ENCODE assay signal across 24 mouse cellular contexts in genomic region chr19:59066670-59067069, GRCm38 (mm10). TPM values are rescaled to one million over a fixed set of nuclear protein-coding genes. Genes with fewer than 3 reads are reported as not detected.
DNase-seq lines count a peak whose midpoint lies in the region; ATAC-seq and TF ChIP-seq lines count a peak whose summit lies in the region.
"Had no signal": no experiment of that assay in that cellular context is flagged by ENCODE, and none has a peak within 500 bp of the region (broad histone marks: within the 10 kb centered on the region; RNA-seq: fewer than 3 reads in every experiment).

No protein-coding gene starts in this region.

- no peak for TF ChIP-seq POLR2A in liver, adult 2 months (IDR thresholded peaks at IDR 0.05; ENCODE audit: extremely low read depth, insufficient read depth, low read length)

- WGBS in liver, adult 2 months = 31% methylated on average over 2 of the region's 2 CpGs
- WGBS in midbrain, embryonic 11.5 days = 90% methylated on average over 2 of the region's 2 CpGs
- WGBS in midbrain, embryonic 16.5 days = 87% methylated on average over 2 of the region's 2 CpGs

- H3K9ac ChIP-seq in liver, adult 2 months (ENCODE audit: low read depth, low read length) = no peak overlapping the region
- H3K9ac ChIP-seq in midbrain, embryonic 11.5 days (ENCODE audit: low read length) = no peak overlapping the region
- no peak overlapping the region for H3K9ac ChIP-seq in midbrain, embryonic 16.5 days (ENCODE audit: low read depth, low read length)
- H3K9ac ChIP-seq: forebrain, embryonic 15.5 days; hindbrain, embryonic 15.5 days; limb, embryonic 12.5 days; liver, embryonic 13.5 days; lung, embryonic 15.5 days; midbrain, embryonic 12.5 days; neural tube, embryonic 13.5 days had no signal

- H3K36me3 ChIP-seq in liver, adult 2 months (ENCODE audit: control insufficient read depth, insufficient read depth, low read length) = no peaks in the 10 kb centered on the region
- no peaks in the 10 kb centered on the region for H3K36me3 ChIP-seq in midbrain, embryonic 11.5 days (ENCODE audit: control insufficient read depth, insufficient read depth, low read length)
- H3K36me3 ChIP-seq in midbrain, embryonic 16.5 days (ENCODE audit: control insufficient read depth, insufficient read depth, low read length) = no peaks in the 10 kb centered on the region
- H3K36me3 ChIP-seq: forebrain, embryonic 15.5 days; G1E; hindbrain, embryonic 10.5 days; hindbrain, embryonic 15.5 days; limb, embryonic 12.5 days; liver, embryonic 13.5 days; lung, embryonic 15.5 days; midbrain, embryonic 12.5 days; neural tube, embryonic 13.5 days had no signal

- peak overlapping the region; percentile 17; the same call in 1 of the 2 replicates for H3K27ac ChIP-seq in gastrocnemius, adult 2 months
- H3K27ac ChIP-seq in liver, adult 2 months (replicated peaks; ENCODE audit: insufficient read depth, low read depth, low read length) = peak overlapping the region; percentile 52
- no peak overlapping the region for H3K27ac ChIP-seq in midbrain, embryonic 11.5 days (ENCODE audit: low read depth, low read length)
- no peak overlapping the region for H3K27ac ChIP-seq in midbrain, embryonic 16.5 days (ENCODE audit: low read length)
- H3K27ac ChIP-seq: hindbrain, embryonic 10.5 days; hindbrain, embryonic 15.5 days; left cerebral cortex, adult 2 months; limb, embryonic 12.5 days; liver, embryonic 13.5 days; lung, embryonic 15.5 days; midbrain, embryonic 12.5 days; neural tube, embryonic 13.5 days had no signal

- peaks cover 37% of the 10 kb centered on the region for H3K4me1 ChIP-seq in liver, adult 2 months (ENCODE audit: control insufficient read depth, insufficient read depth, low read length)
- no peaks in the 10 kb centered on the region for H3K4me1 ChIP-seq in midbrain, embryonic 11.5 days (ENCODE audit: control insufficient read depth, insufficient read depth, low read length)
- H3K4me1 ChIP-seq in midbrain, embryonic 16.5 days (ENCODE audit: control insufficient read depth, insufficient read depth, low read length) = no peaks in the 10 kb centered on the region
- H3K4me1 ChIP-seq: hindbrain, embryonic 10.5 days; hindbrain, embryonic 15.5 days; limb, embryonic 12.5 days; liver, embryonic 13.5 days; lung, embryonic 15.5 days; midbrain, embryonic 12.5 days had no signal

- no peaks in the 10 kb centered on the region for H3K9me3 ChIP-seq in midbrain, embryonic 11.5 days (ENCODE audit: control insufficient read depth, low read length)
- H3K9me3 ChIP-seq in midbrain, embryonic 16.5 days (replicated peaks; ENCODE audit: control insufficient read depth, low read length, poor library complexity, severe bottlenecking) = no peaks in the 10 kb centered on the region
- H3K9me3 ChIP-seq: forebrain, embryonic 15.5 days; G1E; hindbrain, embryonic 10.5 days; hindbrain, embryonic 15.5 days; liver, embryonic 13.5 days; lung, embryonic 15.5 days; midbrain, embryonic 12.5 days; neural tube, embryonic 13.5 days had no signal

- no peaks in the 10 kb centered on the region for H3K27me3 ChIP-seq in liver, adult 2 months (ENCODE audit: control insufficient read depth, insufficient read depth, low read length)
- no peaks in the 10 kb centered on the region for H3K27me3 ChIP-seq in midbrain, embryonic 11.5 days (ENCODE audit: control insufficient read depth, insufficient read depth, low read length)
- no peaks in the 10 kb centered on the region for H3K27me3 ChIP-seq in midbrain, embryonic 16.5 days (ENCODE audit: control insufficient read depth, insufficient read depth, low read depth, low read length)
- H3K27me3 ChIP-seq: forebrain, embryonic 15.5 days; hindbrain, embryonic 15.5 days; limb, embryonic 12.5 days; liver, embryonic 13.5 days; lung, embryonic 15.5 days; neural tube, embryonic 13.5 days had no signal

- no peak for DNase-seq in gastrocnemius, adult 2 months
- no peak for DNase-seq in gastrocnemius, adult 8-10 months (ENCODE audit: low spot score in 2 of 2)
- peak; percentile 66 for DNase-seq in liver, adult 2 months (ENCODE audit: extremely low read depth, low read depth, low spot score)
- no peak for DNase-seq in liver
- peak; percentile 33 for DNase-seq in midbrain, embryonic 11.5 days (ENCODE audit: low spot score, missing footprints)
- DNase-seq in c-Kit-positive CD71-positive TER-119-positive erythroid progenitor cells, embryonic 14.5 days (ENCODE audit: low spot score) = no peak
- DNase-seq: adrenal gland, adult 8-10 months; cerebellum, adult 11 months; cerebellum, adult 9-10 months; cerebellum, postnatal 36 days; kidney, adult 9 months; kidney, postnatal 14 days; liver, embryonic 13.5 days had no signal

- no peak for TF ChIP-seq CTCF in gastrocnemius, adult 2 months (IDR thresholded peaks at IDR 0.05)
- TF ChIP-seq CTCF in liver, adult 2 months (IDR thresholded peaks at IDR 0.05; ENCODE audit: low read depth, low read length) = no peak

- intact Hi-C loops in gastrocnemius, adult 2 months (cut with DNase I) = no loop called here

- H3K79me2 ChIP-seq in liver, adult 2 months (ENCODE audit: control insufficient read depth, insufficient read depth, low read length) = peaks cover 43% of the 10 kb centered on the region; the same call in 1 of the 2 replicates

- ATAC-seq in midbrain, embryonic 11.5 days (ENCODE audit: low FRiP score) = no peak
- no peak for ATAC-seq in midbrain, embryonic 16.5 days
- ATAC-seq: forebrain, embryonic 15.5 days; inflammation-experienced regulatory T-cells, adult 6 months had no signal

- H3K4me3 ChIP-seq in gastrocnemius, adult 2 months = no peak overlapping the region
- no peak overlapping the region for H3K4me3 ChIP-seq in liver, adult 2 months (ENCODE audit: insufficient read depth, low read depth, low read length)
- H3K4me3 ChIP-seq in midbrain, embryonic 11.5 days (ENCODE audit: low read depth, low read length) = no peak overlapping the region
- H3K4me3 ChIP-seq in midbrain, embryonic 16.5 days (ENCODE audit: low read depth, low read length) = no peak overlapping the region
- H3K4me3 ChIP-seq: forebrain, embryonic 15.5 days; hindbrain, embryonic 10.5 days; hindbrain, embryonic 15.5 days; left cerebral cortex, adult 2 months; limb, embryonic 12.5 days; liver, embryonic 13.5 days; lung, embryonic 15.5 days; midbrain, embryonic 12.5 days; neural tube, embryonic 13.5 days had no signal

- H3K4me2 ChIP-seq in midbrain, embryonic 11.5 days = no peak overlapping the region
- no peak overlapping the region for H3K4me2 ChIP-seq in midbrain, embryonic 16.5 days (ENCODE audit: low read length)
- H3K4me2 ChIP-seq: forebrain, embryonic 15.5 days; hindbrain, embryonic 15.5 days; limb, embryonic 12.5 days; liver, embryonic 13.5 days; lung, embryonic 15.5 days; midbrain, embryonic 12.5 days; neural tube, embryonic 13.5 days had no signal

RNA-seq across cellular contexts. Expression of gene Shtn1, which starts 9.2 kb away (rescaled TPM):
- total RNA-seq in gastrocnemius, adult 2 months (2021) = under 1 TPM; 0.67 to 0.99 TPM
- under 1 TPM; 0.56 to 0.94 (median 0.65) TPM for total RNA-seq in gastrocnemius, adult 8-10 months (2022)
- total RNA-seq in liver, adult 2 months (2014; rRNA removed) = 10.4 and 10.6 TPM in 2 replicates
- 3.9 and 4.9 TPM in 2 replicates for polyA plus RNA-seq in liver, adult 2 months (2012; rRNA removed)
- polyA plus RNA-seq in midbrain, embryonic 11.5 days (2014; fragmentation: Nextera tagmentation; extraction: Ambion mirVana) = 1.4 and 2.7 TPM in 2 replicates
- 56.5 and 63.4 TPM in 2 replicates for polyA plus RNA-seq in midbrain, embryonic 16.5 days (2015; fragmentation: Nextera tagmentation; extraction: Ambion mirVana)
- polyA plus RNA-seq: G1E had no signal

Comparison
In these comparisons a context has a peak if more than half of its experiments do, and no peak if none do; other contexts are left out.
1. DNase-seq: peak in liver, adult 2 months (single experiment) and midbrain, embryonic 11.5 days (single experiment); none in gastrocnemius, adult 2 months (single experiment), gastrocnemius, adult 8-10 months (0 of 2), liver (single experiment) and c-Kit-positive CD71-positive TER-119-positive erythroid progenitor cells, embryonic 14.5 days (single experiment).
2. H3K27ac ChIP-seq: peak in gastrocnemius, adult 2 months (single experiment) and liver, adult 2 months (single experiment); none in midbrain, embryonic 11.5 days (single experiment) and midbrain, embryonic 16.5 days (single experiment).